Mouse (Mus musculus) lung, embryonic 16.5 days (tissue): Measurements from ENCODE around the gene Xntrpc. TPM values are rescaled to one million over a fixed set of nuclear protein-coding genes. Genes with fewer than 3 reads are reported as not detected.

Source experiments
- ATAC-seq: fragments of 200-750 bp; cut with Nextera tagmentation; 2 replicates; pipeline ENCODE4 v1.8.0; 2017; ENCODE audit warnings: low read depth, mild to moderate bottlenecking, moderate library complexity
- H3K27ac ChIP-seq: fragments of 300-500 bp; sonication (generic); 2 replicates; pipeline ENCODE4 v1.5.1; 2014; ENCODE audit warnings: mild to moderate bottlenecking, control low read depth, low read length
- H3K27me3 ChIP-seq: fragments of 300-500 bp; sonication (generic); 2 replicates; pipeline ENCODE4 v1.6.1; 2014; ENCODE audit warnings: low read depth, low read length, mixed read lengths; ENCODE audit not compliant: control insufficient read depth, insufficient read depth
- H3K36me3 ChIP-seq: fragments of 300-500 bp; sonication (generic); 2 replicates; pipeline ENCODE4 v1.6.1; 2014; ENCODE audit warnings: low read length; ENCODE audit not compliant: control insufficient read depth, insufficient read depth
- H3K4me1 ChIP-seq: fragments of 300-500 bp; sonication (generic); replicated peaks from 2 replicates; pipeline ENCODE4 v1.6.1; 2014; ENCODE audit warnings: low read length, mixed read lengths; ENCODE audit not compliant: control insufficient read depth, insufficient read depth
- H3K4me2 ChIP-seq: fragments of 300-500 bp; sonication (generic); 2 replicates; pipeline ENCODE4 v1.6.1; 2014; ENCODE audit warnings: low read depth, low read length, control low read depth
- H3K4me3 ChIP-seq: fragments of 300-500 bp; sonication (generic); 2 replicates; pipeline ENCODE4 v1.5.1; 2014; ENCODE audit warnings: mild to moderate bottlenecking, low read length, control low read depth
- H3K9ac ChIP-seq: fragments of 300-500 bp; sonication (generic); 2 replicates; pipeline ENCODE4 v1.6.1; 2014; ENCODE audit warnings: low read length, control low read depth
- H3K9me3 ChIP-seq: fragments of 300-500 bp; sonication (generic); 2 replicates; pipeline ENCODE4 v1.6.1; 2016; ENCODE audit warnings: low read length; ENCODE audit not compliant: control insufficient read depth
- WGBS: fragments of 180-500 bp; shearing (Covaris S2); extraction: QIAGEN DNeasy Blood & Tissue Kit; methylation state at CpG from one replicate; pipeline ENCODE4 v1.1.7; 2014; 5-methylcytosine and 5-hydroxymethylcytosine counted together
- polyA plus RNA-seq: library from polyadenylated mRNA; unstranded; fragments of >200 nt; fragmentation: Nextera tagmentation; extraction: Ambion mirVana; gene quantifications from 2 replicates; pipeline ENCODE4 v1.2.1, GENCODE M21; 2015

Xntrpc gene
- polyA plus RNA-seq, 1 experiment from 2014 or later = 1.2 TPM

GRCm38 (mm10) chr7:102113151-102113729 is 47.7 kb downstream of the Xntrpc start:
- H3K9ac ChIP-seq = no peak overlapping the region
- no peak overlapping the region for H3K4me2 ChIP-seq
- H3K36me3 ChIP-seq = no peaks in the 10 kb centered on the region
- no peaks in the 10 kb centered on the region for H3K4me1 ChIP-seq
- H3K9me3 ChIP-seq = no peaks in the 10 kb centered on the region
- H3K4me3 ChIP-seq = no peak overlapping the region
- H3K27ac ChIP-seq = no peak overlapping the region
- ATAC-seq = no peak
- no peaks in the 10 kb centered on the region for H3K27me3 ChIP-seq
- 69% methylated on average over 45 of the region's 45 CpGs for WGBS

GRCm38 (mm10) chr7:102116579-102117331 is 51.2 kb downstream of the Xntrpc start, which contains the start of gene Chrna10:
TSS of gene Chrna10 (minus strand) at chr7:102116828.
- Histone ChIP-seq H3K9me3 (no peaks in the 10 kb centered on the region), H3K4me1 (no peaks in the 10 kb centered on the region), H3K36me3 (peaks cover 21% of the 10 kb centered on the region), H3K27me3 (no peaks in the 10 kb centered on the region), H3K27ac (no peak within 1 kb of the TSS), H3K9ac (no peak within 1 kb of the TSS), H3K4me2 (no peak within 1 kb of the TSS), H3K4me3 (no peak within 1 kb of the TSS)
- 32% methylated on average over 7 of the region's 7 CpGs for WGBS
- peak; percentile 61 for ATAC-seq

DNA sequence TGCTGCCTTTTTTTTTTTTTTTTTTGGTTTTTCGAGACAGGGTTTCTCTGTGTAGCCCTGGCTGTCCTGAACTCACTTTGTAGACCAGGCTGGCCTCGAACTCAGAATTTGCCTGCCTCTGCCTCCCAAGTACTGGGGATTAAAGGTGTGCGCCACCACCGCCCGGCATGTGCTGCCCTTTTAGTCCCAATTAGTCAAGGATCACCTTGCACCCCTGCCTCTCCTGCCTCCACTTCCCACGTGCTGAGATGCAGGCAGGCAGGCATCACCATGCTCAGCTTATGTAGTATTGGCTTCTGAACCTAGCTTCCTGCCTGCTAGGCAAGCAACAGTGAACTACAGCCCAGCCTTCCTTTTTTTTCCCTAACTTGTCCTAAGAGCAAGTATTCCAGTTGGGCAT is 51.9 kb downstream of the Xntrpc start:
- H3K4me3 ChIP-seq = no peak overlapping the region
- ATAC-seq = no peak
- H3K4me2 ChIP-seq = no peak overlapping the region
- no peak overlapping the region for H3K27ac ChIP-seq
- H3K9ac ChIP-seq = no peak overlapping the region
- 69% methylated on average over 6 of the region's 6 CpGs for WGBS
- H3K36me3 ChIP-seq = peaks cover 26% of the 10 kb centered on the region
- no peaks in the 10 kb centered on the region for H3K4me1 ChIP-seq
- no peaks in the 10 kb centered on the region for H3K27me3 ChIP-seq
- H3K9me3 ChIP-seq = no peaks in the 10 kb centered on the region

GRCm38 (mm10) chr7:102120326-102120725 is 54.8 kb downstream of the Xntrpc start:
- Histone ChIP-seq H3K4me2 (no peak overlapping the region), H3K9ac (no peak overlapping the region), H3K4me1 (no peaks in the 10 kb centered on the region), H3K4me3 (no peak overlapping the region), H3K9me3 (no peaks in the 10 kb centered on the region), H3K27me3 (no peaks in the 10 kb centered on the region), H3K36me3 (peaks cover 53% of the 10 kb centered on the region), H3K27ac (no peak overlapping the region)
- no peak for ATAC-seq
- WGBS = 90% methylated on average over 10 of the region's 10 CpGs

GRCm38 (mm10) chr7:102132395-102132794 is 66.9 kb downstream of the Xntrpc start:
- Histone ChIP-seq H3K4me2 (no peak overlapping the region), H3K4me3 (no peak overlapping the region), H3K9me3 (no peaks in the 10 kb centered on the region), H3K27ac (no peak overlapping the region), H3K27me3 (no peaks in the 10 kb centered on the region), H3K4me1 (no peaks in the 10 kb centered on the region), H3K36me3 (peaks cover 55% of the 10 kb centered on the region), H3K9ac (no peak overlapping the region)
- ATAC-seq = peak; percentile 49; the same call in 1 of the 2 replicates
- WGBS = 55% methylated on average over 4 of the region's 4 CpGs

GRCm38 (mm10) chr7:102137464-102137863 is 72.0 kb downstream of the Xntrpc start:
- Histone ChIP-seq H3K4me1 (no peaks in the 10 kb centered on the region), H3K9ac (no peak overlapping the region), H3K27ac (no peak overlapping the region), H3K27me3 (no peaks in the 10 kb centered on the region), H3K36me3 (peaks cover 54% of the 10 kb centered on the region), H3K4me3 (no peak overlapping the region), H3K9me3 (no peaks in the 10 kb centered on the region), H3K4me2 (no peak overlapping the region)
- no peak for ATAC-seq
- WGBS = 88% methylated on average over 1 of the region's 1 CpGs

GRCm38 (mm10) chr7:102137898-102138297 is 72.4 kb downstream of the Xntrpc start:
- no peak for ATAC-seq
- Histone ChIP-seq H3K9ac (no peak overlapping the region), H3K27ac (no peak overlapping the region), H3K4me1 (no peaks in the 10 kb centered on the region), H3K4me3 (no peak overlapping the region), H3K36me3 (peaks cover 52% of the 10 kb centered on the region), H3K9me3 (no peaks in the 10 kb centered on the region), H3K27me3 (no peaks in the 10 kb centered on the region), H3K4me2 (no peak overlapping the region)
- WGBS = 93% methylated on average over 5 of the region's 5 CpGs

Other genes starting within 250 kb of the Xntrpc start
- 0.28 and 0.34 TPM in 2 replicates for gene Phox2a, start 247.4 kb upstream of the Xntrpc start, polyA plus RNA-seq
- gene Inppl1, start 227.5 kb upstream of the Xntrpc start, polyA plus RNA-seq = 34.8 and 35.7 TPM in 2 replicates
- gene Folr2, start 208.5 kb upstream of the Xntrpc start, polyA plus RNA-seq = 1.5 and 2.8 TPM in 2 replicates
- gene Anapc15, start 202.0 kb upstream of the Xntrpc start, polyA plus RNA-seq = 71.2 and 73.0 TPM in 2 replicates
- 1.5 and 1.6 TPM in 2 replicates for gene Folr1, start 194.9 kb upstream of the Xntrpc start, polyA plus RNA-seq
- 161 and 163 TPM in 2 replicates for gene Lamtor1, start 159.8 kb upstream of the Xntrpc start, polyA plus RNA-seq
- 0.20 and 0.69 TPM in 2 replicates for gene Tomt, start 159.4 kb upstream of the Xntrpc start, polyA plus RNA-seq
- 18.1 and 28.3 TPM in 2 replicates for gene Lrrc51, start 131.8 kb upstream of the Xntrpc start, polyA plus RNA-seq
- 66.7 and 73.7 TPM in 2 replicates for gene Numa1, start 131.6 kb upstream of the Xntrpc start, polyA plus RNA-seq
- 2.1 and 3.0 TPM in 2 replicates for gene Il18bp, start 47.0 kb upstream of the Xntrpc start, polyA plus RNA-seq
- gene Rnf121, start 244 bp upstream of the Xntrpc start, polyA plus RNA-seq = 25.2 and 25.6 TPM in 2 replicates
- 31.0 and 35.0 TPM in 2 replicates for gene Xndc1, start 202 bp upstream of the Xntrpc start, polyA plus RNA-seq
- gene Trpc2, start 17.4 kb downstream of the Xntrpc start, polyA plus RNA-seq = 0.08 and 0.10 TPM in 2 replicates
- gene Art1, start 36.0 kb downstream of the Xntrpc start, polyA plus RNA-seq = 1.1 and 1.9 TPM in 2 replicates
- gene Art5, start 43.8 kb downstream of the Xntrpc start, polyA plus RNA-seq = 1.3 and 1.5 TPM in 2 replicates
- gene Chrna10, start 51.1 kb downstream of the Xntrpc start, polyA plus RNA-seq = 0.11 and 0.40 TPM in 2 replicates
- gene Nup98, start 144.5 kb downstream of the Xntrpc start, polyA plus RNA-seq = 32.8 and 34.4 TPM in 2 replicates
- 95.1 and 103 TPM in 2 replicates for gene Pgap2, start 144.5 kb downstream of the Xntrpc start, polyA plus RNA-seq
- gene Rhog, start 190.3 kb downstream of the Xntrpc start, polyA plus RNA-seq = 78.1 and 82.1 TPM in 2 replicates
- gene Stim1, start 202.1 kb downstream of the Xntrpc start, polyA plus RNA-seq = 20.6 and 21.3 TPM in 2 replicates